Mouse (Mus musculus): ENCODE results near the gene Plcxd3. TPM values are rescaled to one million over a fixed set of nuclear protein-coding genes. Genes with fewer than 3 reads are reported as not detected.

The Plcxd3 gene
- 88.5 and 98.9 TPM in 2 replicates for polyA plus RNA-seq (2015; fragmentation: Nextera tagmentation; extraction: Ambion mirVana)

DNA sequence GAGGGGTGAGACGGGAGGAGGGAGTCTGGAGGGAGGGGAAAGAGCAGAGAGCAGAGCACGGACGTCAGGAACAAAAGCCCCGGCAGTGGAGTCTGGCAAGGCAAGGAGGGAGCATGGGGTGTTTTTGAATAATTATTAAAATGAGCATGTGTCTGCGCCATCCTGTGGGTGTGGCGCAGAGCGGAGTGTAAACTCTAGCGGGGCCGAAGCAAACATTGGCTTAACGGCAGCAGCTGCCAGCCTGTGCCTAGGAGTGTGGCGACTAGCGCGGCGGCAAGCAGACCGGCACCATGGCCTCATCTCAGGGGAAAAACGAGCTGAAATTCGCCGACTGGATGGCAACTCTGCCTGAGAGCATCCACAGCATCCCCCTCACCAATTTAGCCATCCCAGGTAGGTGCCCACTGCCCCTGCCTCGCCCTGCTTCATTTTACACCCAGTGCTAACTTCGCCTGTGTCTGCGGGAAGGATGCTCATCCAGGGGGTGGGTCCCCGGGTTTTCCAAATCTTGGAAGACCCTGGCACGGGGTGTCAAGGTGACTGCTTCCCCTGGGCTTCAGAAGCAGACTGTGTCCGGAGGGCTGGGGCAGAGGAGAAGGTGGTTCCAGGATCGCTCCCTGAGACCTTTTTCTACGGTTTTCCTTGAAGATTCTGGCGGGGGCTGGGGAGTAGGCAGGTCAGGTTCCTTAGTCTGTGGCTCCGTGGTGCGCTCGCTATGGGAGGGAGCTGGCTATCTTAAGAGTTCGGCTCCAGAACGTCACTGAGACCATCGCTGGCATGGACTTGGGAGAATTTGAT lies at the start of gene Plcxd3:
TSS of gene Plcxd3 (plus strand) at position 69 of the 798 bp plus-strand sequence.
- Histone ChIP-seq H3K4me3 (peak within 1 kb of the TSS; percentile 61), H3K27me3 (replicated peaks) (no peaks in the 10 kb centered on the region), H3K9ac (peak within 1 kb of the TSS; percentile 81), H3K9me3 (no peaks in the 10 kb centered on the region), H3K27ac (peak within 1 kb of the TSS; percentile 77), H3K4me1 (peaks cover 20% of the 10 kb centered on the region), H3K4me2 (peak within 1 kb of the TSS; percentile 61), H3K36me3 (replicated peaks) (no peaks in the 10 kb centered on the region)
- peak; percentile 95 for ATAC-seq (replicated peaks)
- under 1% methylated on average over 33 of the region's 33 CpGs for WGBS

DNA sequence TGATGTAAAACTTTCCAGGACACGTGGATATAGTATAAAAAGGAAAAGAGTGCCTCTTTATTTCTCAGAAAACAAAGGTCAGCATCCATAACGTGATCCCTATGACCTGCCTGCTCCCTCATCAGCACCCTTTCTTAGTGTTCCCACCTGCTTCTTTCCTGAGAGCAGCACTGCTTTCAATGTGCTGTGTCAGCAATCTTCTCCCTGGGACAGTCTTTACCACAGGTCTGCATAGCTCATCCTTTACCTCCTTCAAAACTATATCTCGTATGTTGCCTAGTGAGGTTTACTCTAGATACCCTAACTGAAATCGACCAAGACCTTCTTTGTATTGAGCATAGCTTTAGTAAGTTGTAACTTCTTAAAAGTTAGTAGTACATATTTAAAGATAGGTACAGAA lies 43.4 kb upstream of the Plcxd3 start:
- 78% methylated on average over 4 of the region's 4 CpGs for WGBS
- no peak overlapping the region for H3K27ac ChIP-seq
- ATAC-seq (replicated peaks) = no peak

DNA sequence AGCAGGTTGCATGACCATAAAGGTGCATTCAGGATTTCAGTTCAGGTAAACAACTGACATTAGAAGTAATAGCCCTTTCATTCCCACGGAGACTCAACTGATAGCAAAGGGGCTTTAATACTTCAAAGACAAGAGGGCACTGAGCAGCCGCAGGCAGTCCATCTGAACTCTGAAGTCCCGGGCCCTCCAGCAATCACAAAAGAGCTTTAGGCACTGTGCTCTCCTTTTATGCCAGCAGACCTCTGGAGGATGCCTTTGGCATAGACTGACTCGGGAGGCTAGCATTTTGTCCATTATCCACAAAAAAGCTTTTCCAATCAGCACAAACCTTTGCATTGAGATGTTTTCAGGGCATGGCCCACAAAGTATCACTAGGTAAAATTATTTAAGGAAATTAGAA lies 33.7 kb upstream of the Plcxd3 start:
- no peaks in the 10 kb centered on the region for H3K27me3 ChIP-seq (replicated peaks)
- no peaks in the 10 kb centered on the region for H3K9me3 ChIP-seq
- no peaks in the 10 kb centered on the region for H3K4me1 ChIP-seq
- H3K36me3 ChIP-seq (replicated peaks) = no peaks in the 10 kb centered on the region
- no peak overlapping the region for H3K9ac ChIP-seq
- no peak overlapping the region for H3K27ac ChIP-seq
- ATAC-seq (replicated peaks) = peak; percentile 76; the same call in 1 of the 2 replicates
- H3K4me3 ChIP-seq = no peak overlapping the region
- no peak overlapping the region for H3K4me2 ChIP-seq
- 5% methylated on average over 4 of the region's 4 CpGs for WGBS

More for the DNA sequence above, 43.4 kb upstream of the Plcxd3 start:
- no peaks in the 10 kb centered on the region for H3K36me3 ChIP-seq (replicated peaks)
- no peaks in the 10 kb centered on the region for H3K4me1 ChIP-seq
- H3K27me3 ChIP-seq (replicated peaks) = no peaks in the 10 kb centered on the region
- no peaks in the 10 kb centered on the region for H3K9me3 ChIP-seq
- no peak overlapping the region for H3K4me2 ChIP-seq
- H3K9ac ChIP-seq = no peak overlapping the region
- H3K4me3 ChIP-seq = no peak overlapping the region

DNA sequence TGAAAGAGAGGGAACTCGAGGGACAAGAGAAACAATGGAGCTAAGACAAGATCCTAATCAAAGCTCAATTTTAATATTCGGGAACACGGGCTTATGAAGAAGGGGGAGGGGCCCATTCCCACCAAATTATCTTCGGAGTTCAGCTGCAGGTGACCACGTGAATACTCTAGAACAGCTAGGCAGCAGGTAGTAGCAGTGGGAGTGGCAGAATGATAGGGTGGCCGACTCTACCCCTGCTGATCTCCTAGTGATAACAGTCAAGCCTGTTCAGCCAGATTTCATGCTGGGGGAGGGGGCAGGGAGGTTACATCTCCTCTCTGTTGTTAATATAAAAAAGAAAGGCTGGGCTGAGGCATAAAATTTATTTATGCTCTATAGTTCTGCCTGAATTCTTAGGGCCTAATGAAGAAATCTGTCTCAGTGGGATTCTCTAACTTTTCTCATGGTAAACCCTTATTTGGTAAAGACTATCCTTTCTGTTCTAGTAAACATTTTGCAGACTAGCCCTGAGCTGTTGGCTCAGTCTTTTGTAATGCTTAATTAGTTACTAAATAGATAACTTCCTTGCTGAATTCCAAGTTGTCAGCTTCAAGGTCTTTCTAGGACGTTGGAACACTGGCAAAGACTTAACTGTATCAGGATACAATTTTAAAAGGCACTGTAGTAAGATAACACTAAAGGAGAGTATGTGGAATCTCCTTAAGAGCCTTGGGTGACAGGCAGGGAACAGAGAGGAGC lies 26.3 kb upstream of the Plcxd3 start:
- H3K9ac ChIP-seq = no peak overlapping the region
- no peaks in the 10 kb centered on the region for H3K36me3 ChIP-seq (replicated peaks)
- no peaks in the 10 kb centered on the region for H3K27me3 ChIP-seq (replicated peaks)
- no peak for ATAC-seq (replicated peaks)
- no peaks in the 10 kb centered on the region for H3K4me1 ChIP-seq
- no peaks in the 10 kb centered on the region for H3K9me3 ChIP-seq
- no peak overlapping the region for H3K27ac ChIP-seq
- WGBS = 28% methylated on average over 7 of the region's 7 CpGs
- H3K4me3 ChIP-seq = no peak overlapping the region
- H3K4me2 ChIP-seq = no peak overlapping the region

DNA sequence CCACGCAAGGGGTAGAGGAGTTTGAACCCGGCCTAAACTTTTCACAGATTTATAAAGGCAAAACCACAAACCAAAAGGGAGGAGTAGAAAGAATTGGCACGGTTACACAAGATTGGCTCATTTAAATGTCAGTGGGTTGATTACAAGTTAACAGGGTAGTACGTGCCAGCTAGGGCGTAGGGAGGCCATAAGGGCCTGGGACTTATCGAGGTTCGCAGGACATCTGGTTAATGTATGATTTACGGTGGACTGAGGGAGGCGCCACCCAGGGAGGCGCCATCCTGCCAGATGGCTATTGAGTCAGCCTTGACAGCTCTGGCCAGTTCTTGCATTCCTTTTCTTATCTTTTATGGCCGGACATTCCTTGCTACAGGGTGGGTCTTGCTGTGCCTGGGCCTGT lies 18.9 kb upstream of the Plcxd3 start:
- WGBS = 94% methylated on average over 11 of the region's 11 CpGs
- Histone ChIP-seq H3K9me3 (no peaks in the 10 kb centered on the region), H3K4me2 (no peak overlapping the region), H3K9ac (no peak overlapping the region), H3K36me3 (replicated peaks) (no peaks in the 10 kb centered on the region), H3K27ac (no peak overlapping the region), H3K4me3 (no peak overlapping the region), H3K27me3 (replicated peaks) (no peaks in the 10 kb centered on the region), H3K4me1 (no peaks in the 10 kb centered on the region)
- no peak for ATAC-seq (replicated peaks)

DNA sequence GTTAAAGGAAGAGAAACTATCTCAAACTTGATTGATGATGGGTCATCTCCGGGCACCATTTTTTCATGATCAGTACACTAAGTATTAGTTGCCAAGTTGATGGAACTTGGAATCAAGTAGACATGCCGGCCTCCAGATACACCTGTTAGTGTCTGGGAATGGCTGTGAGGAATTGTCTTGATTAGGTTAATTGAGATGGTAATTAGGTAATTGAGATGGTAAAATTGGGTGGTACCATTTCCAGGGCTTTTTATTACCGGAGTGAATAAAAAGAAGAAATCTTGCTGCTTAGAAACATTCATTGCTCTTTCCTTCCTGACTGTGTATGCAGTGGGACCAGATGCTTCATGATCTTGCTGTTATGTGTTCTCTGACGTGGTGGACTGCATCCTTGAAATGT lies 17.6 kb upstream of the Plcxd3 start:
- ATAC-seq (replicated peaks) = no peak
- Histone ChIP-seq H3K4me3 (no peak overlapping the region), H3K4me2 (no peak overlapping the region), H3K4me1 (no peaks in the 10 kb centered on the region), H3K9me3 (no peaks in the 10 kb centered on the region), H3K27me3 (replicated peaks) (no peaks in the 10 kb centered on the region), H3K27ac (no peak overlapping the region), H3K36me3 (replicated peaks) (no peaks in the 10 kb centered on the region), H3K9ac (no peak overlapping the region)
- 77% methylated on average over 4 of the region's 4 CpGs for WGBS

DNA sequence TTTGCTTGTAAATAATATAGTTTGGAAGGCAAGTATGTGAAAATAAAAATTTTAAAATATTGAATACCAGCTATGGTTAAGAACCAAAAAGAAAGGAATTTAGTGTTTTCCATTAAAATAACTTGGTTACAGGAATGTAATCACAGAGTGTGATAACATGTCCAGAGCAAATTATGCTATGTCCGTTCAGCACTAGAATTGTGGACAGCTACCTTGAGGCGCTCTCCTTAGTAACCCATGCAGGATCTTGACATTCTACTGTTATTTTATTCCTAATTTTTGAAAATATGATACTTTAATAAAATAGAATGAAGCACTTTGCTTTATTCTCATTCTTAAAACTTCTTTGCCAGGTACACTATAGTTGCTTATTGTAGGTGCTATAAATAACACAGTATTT lies 7.5 kb upstream of the Plcxd3 start:
- H3K4me2 ChIP-seq = no peak overlapping the region
- no peak overlapping the region for H3K27ac ChIP-seq
- no peaks in the 10 kb centered on the region for H3K27me3 ChIP-seq (replicated peaks)
- H3K9ac ChIP-seq = no peak overlapping the region
- H3K4me3 ChIP-seq = no peak overlapping the region
- no peaks in the 10 kb centered on the region for H3K9me3 ChIP-seq
- 80% methylated on average over 2 of the region's 2 CpGs for WGBS
- ATAC-seq (replicated peaks) = no peak
- no peaks in the 10 kb centered on the region for H3K36me3 ChIP-seq (replicated peaks)
- H3K4me1 ChIP-seq = no peaks in the 10 kb centered on the region

DNA sequence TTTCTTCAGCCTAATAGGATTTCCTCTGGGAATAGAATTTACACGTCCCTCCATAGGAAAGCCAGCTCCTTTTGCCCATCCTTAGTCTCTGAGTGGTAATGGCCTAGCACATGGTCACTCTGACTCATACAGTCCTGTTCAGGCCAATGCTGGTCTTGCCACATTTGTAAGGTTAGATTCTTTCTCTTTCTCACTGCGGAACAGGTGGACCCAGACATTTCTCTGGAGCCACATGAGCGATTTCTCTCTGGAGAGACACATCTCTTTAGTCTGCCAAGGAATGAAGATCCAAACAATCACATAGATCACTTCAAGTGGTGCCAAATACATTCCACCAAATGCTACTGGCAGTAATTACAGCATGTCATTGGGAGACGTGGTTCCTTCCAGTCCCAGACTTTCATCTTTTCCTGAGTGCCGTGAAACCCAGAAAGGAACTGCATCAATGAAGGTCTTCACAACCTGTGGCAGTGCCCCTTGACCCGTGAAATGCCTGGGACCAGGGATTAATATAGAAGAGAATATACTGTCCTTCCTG lies 769 bp upstream of the Plcxd3 start:
- no peaks in the 10 kb centered on the region for H3K36me3 ChIP-seq (replicated peaks)
- H3K9me3 ChIP-seq = no peaks in the 10 kb centered on the region
- H3K4me1 ChIP-seq = peaks cover 20% of the 10 kb centered on the region
- peak; percentile 24; the same call in 1 of the 2 replicates for ATAC-seq (replicated peaks)
- H3K4me3 ChIP-seq = peak overlapping the region; percentile 61
- peak overlapping the region; percentile 81 for H3K9ac ChIP-seq
- peak overlapping the region; percentile 61 for H3K4me2 ChIP-seq
- H3K27me3 ChIP-seq (replicated peaks) = no peaks in the 10 kb centered on the region
- H3K27ac ChIP-seq = peak overlapping the region; percentile 77
- WGBS = 36% methylated on average over 6 of the region's 6 CpGs

DNA sequence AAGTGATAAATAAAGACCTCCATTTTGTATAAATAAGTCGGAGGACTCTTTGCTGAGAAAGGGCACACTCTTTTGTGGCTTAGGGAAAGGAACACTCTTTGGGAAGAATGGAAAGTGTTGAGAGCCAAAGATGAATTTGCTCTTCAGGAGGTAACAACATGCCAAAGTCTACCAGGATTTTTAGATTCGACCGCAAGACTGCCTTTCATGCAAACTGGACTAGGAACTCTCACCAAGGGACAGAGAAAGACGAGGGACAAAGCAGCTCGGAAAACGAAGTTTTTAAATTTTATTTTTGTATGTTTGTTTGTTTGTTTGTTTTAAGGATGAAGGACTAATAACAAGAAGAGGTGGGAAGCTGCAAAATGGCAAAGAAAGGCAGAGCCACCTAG lies 264 bp upstream of the Plcxd3 start:
- Histone ChIP-seq H3K9ac (peak overlapping the region; percentile 81), H3K4me3 (peak overlapping the region; percentile 61), H3K36me3 (replicated peaks) (no peaks in the 10 kb centered on the region), H3K27ac (peak overlapping the region; percentile 77), H3K4me1 (peaks cover 20% of the 10 kb centered on the region), H3K27me3 (replicated peaks) (no peaks in the 10 kb centered on the region), H3K4me2 (peak overlapping the region; percentile 61), H3K9me3 (no peaks in the 10 kb centered on the region)
- peak; percentile 7; the same call in 1 of the 2 replicates for ATAC-seq (replicated peaks)
- 7% methylated on average over 6 of the region's 6 CpGs for whole genome bisulfite sequencing

DNA sequence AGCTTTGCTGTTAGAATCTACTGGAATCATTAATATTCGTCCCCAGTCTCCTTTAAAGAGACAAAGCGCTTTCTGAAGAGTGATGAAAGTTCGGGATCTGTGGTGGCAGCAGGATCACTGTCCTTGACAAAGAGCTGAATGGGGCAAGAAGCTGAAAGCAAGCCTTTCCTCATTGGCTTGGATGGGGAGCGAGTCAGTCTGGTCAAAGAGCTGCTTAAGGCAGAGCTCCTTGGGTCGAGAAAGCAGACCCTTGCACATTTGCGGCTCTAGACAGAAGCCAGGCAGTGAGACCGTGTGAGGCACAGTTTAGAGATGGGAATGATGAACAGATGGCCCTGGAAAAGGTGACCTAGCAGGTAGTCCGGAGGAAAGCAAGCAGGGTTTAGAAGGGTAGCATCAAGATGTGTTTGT lies 935 bp downstream of the Plcxd3 start:
- Histone ChIP-seq H3K36me3 (replicated peaks) (no peaks in the 10 kb centered on the region), H3K27me3 (replicated peaks) (no peaks in the 10 kb centered on the region), H3K9me3 (no peaks in the 10 kb centered on the region), H3K9ac (peak overlapping the region; percentile 81), H3K4me2 (peak overlapping the region; percentile 61), H3K27ac (peak overlapping the region; percentile 77), H3K4me3 (peak overlapping the region; percentile 61), H3K4me1 (peaks cover 20% of the 10 kb centered on the region)
- peak; percentile 35 for ATAC-seq (replicated peaks)
- WGBS = 8% methylated on average over 8 of the region's 8 CpGs

DNA sequence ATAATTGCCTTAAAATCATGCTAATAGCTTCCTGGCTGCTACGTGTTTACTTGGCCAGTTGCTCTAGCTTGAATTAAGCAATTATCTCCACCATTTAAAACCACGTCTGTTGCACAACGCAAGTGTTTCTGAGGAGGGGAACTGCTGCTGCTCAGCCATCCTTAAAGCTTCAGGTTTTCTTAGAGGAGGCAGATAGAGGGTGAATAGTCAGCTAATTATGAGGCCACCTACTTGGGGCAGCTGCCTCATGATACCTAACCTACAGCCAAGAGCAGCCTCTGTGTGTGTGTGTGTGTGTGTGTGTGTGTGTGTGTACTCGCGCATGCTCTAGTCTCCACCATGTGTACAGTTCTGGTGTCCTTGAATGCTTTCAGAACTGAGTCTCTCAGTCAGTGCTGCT lies 3.5 kb downstream of the Plcxd3 start:
- WGBS = 55% methylated on average over 5 of the region's 5 CpGs
- H3K4me3 ChIP-seq = no peak overlapping the region
- no peak overlapping the region for H3K9ac ChIP-seq
- no peak overlapping the region for H3K27ac ChIP-seq
- ATAC-seq (replicated peaks) = no peak
- H3K4me1 ChIP-seq = peaks cover 20% of the 10 kb centered on the region
- no peaks in the 10 kb centered on the region for H3K9me3 ChIP-seq
- no peaks in the 10 kb centered on the region for H3K36me3 ChIP-seq (replicated peaks)
- H3K27me3 ChIP-seq (replicated peaks) = no peaks in the 10 kb centered on the region
- H3K4me2 ChIP-seq = peak overlapping the region; percentile 28

DNA sequence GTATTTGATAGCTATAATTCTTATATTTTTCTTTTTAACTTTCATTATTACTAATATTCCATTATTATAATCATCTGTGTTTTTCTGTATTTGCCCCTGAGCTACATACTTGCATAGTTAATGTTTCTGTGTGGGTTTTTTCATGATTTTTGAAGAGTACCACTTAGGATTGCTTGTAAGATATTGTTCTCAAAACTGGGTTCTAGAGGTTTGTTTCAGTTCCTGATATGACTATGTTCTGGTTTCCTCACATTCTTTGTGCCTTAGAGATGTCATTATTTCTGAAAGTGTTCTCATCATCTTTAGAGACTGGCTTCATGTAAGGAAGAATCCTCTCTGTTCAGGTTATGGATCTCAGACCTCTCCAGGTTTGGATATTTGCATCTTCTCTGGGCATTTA lies 12.5 kb downstream of the Plcxd3 start:
- Histone ChIP-seq H3K9me3 (no peaks in the 10 kb centered on the region), H3K36me3 (replicated peaks) (no peaks in the 10 kb centered on the region), H3K4me1 (no peaks in the 10 kb centered on the region), H3K27ac (no peak overlapping the region), H3K27me3 (replicated peaks) (no peaks in the 10 kb centered on the region), H3K4me2 (no peak overlapping the region), H3K4me3 (no peak overlapping the region), H3K9ac (no peak overlapping the region)
- no peak for ATAC-seq (replicated peaks)
